Mouse (Mus musculus): ENCODE results near the gene Sema6c.

- TF ChIP-seq CTCF (IDR thresholded peaks at IDR 0.05; ENCODE audit: low read depth, low read length) (no peak), POLR2A (IDR thresholded peaks at IDR 0.05; ENCODE audit: extremely low read depth, insufficient read depth, low read length) (no peak)
Measured at GRCm38 (mm10) chr3:95140289-95140595, 20.0 kb upstream of the Sema6c start.

Measured in liver, adult 2 months (tissue).